Mouse (Mus musculus) c-Kit-positive CD71-negative TER-119-negative erythroid progenitor cells, embryonic 14.5 days (primary cell): ENCODE measurements at regions not wholly inside any gene's neighbourhood (a gene's known extent, or its start where the extent isn't known, plus 50 kb on each side); places are given as distances from the start of the nearest gene placed in this dataset.
"Not testable (repeated sequence)": the region's sequence is repeated elsewhere in the genome, so short reads cannot be mapped to it uniquely, and the experiment has no call there.

Source experiments
- DNase-seq: peaks from one replicate; pipeline ENCODE4 v3.0.0-alpha.2; 2013; ENCODE audit warnings: low read depth

- DNase-seq = peak; percentile 40
Observed at GRCm38 (mm10) chr13:74563483-74564330, 69.9 kb upstream of the Zfp825 start.

DNA sequence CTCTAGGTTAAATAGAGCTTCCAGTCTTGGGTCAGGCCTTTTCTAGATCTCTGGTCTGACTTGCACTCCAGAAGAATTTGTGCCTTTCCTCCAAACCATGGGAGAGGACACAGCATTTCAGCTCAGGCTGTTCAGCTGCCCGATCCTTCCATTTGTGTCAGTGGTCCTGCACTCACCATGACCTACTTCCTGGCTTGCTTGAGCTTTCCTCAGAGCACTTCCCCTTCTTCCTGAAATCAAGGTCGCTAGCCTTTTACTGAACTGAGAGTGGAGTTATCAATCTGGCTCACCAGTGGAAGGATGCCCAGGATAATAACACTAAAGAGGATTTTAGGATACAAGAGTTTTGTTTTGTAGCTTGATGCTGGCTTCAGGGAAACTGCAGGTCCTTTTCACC is 70.5 kb upstream of the Zfp825 start:
- not testable (repeated sequence) for DNase-seq

GRCm38 (mm10) chr13:74569967-74570366 is 69.4 kb upstream of the Erap1 start:
- not testable (repeated sequence) for DNase-seq
